Mouse (Mus musculus): Measurements from ENCODE around the gene Kctd10. TPM values are rescaled to one million over a fixed set of nuclear protein-coding genes. Genes with fewer than 3 reads are reported as not detected.

Gene Kctd10
- 62.2 and 63.9 TPM in 2 replicates for polyA plus RNA-seq (2015; fragmentation: Nextera tagmentation; extraction: Ambion mirVana)

DNA sequence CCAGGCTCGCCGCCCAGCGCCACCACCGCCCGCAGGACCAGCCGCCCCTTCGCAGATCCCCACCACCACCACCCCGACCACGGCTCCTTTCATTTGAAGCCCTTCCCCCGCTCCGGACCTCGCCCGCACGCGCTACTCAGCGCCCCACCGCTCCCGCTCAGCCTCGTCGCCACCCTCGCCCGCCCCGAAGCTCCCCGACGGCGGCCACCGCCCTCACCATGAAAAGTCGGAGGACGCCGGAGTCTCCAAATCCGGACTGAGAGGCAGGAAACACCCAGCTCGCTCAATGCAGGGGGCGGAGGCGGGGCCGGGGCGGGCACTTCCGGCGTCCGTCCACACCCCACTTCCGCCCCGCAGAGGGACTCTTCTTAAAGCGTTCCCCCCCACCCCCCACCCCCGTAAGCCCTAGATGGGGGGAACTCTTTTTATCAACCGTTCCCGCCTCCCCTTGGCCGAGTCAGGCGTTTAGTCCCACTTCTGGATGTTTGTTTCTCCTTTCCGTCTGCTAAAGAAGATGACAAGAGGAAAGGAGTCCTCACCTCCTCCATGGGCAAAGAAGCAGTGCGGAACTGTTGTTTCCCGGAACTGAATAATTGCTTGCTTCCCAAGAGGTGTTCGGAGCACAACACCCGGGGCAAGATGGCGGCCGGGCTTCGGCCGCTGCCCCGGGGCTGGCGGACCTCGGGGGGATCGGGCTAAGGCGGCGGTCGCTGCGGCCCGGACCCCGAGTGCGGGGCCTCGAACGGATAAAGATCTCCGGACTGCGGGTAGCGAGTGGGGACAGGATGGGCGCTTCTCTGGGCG lies at the start of gene Kctd10, which contains the start of gene Ube3b:
Gene Kctd10, minus strand, starts transcription at position 300 of the 804 bp plus-strand sequence.
Gene Ube3b, plus strand, starts transcription at position 399 of the 804 bp plus-strand sequence.
- Histone ChIP-seq H3K4me3 (peak within 1 kb of the TSS; percentile 93), H3K27ac (replicated peaks) (peak within 1 kb of the TSS; percentile 96), H3K27me3 (no peaks in the 10 kb centered on the region), H3K9ac (peak within 1 kb of the TSS; percentile 97), H3K9me3 (no peaks in the 10 kb centered on the region), H3K36me3 (peaks cover 4% of the 10 kb centered on the region; the same call in 1 of the 2 replicates), H3K4me2 (peak within 1 kb of the TSS; percentile 92), H3K4me1 (replicated peaks) (peaks cover 48% of the 10 kb centered on the region)
- ATAC-seq (ENCODE audit: low FRiP score, low read depth) = peak; percentile 94
- WGBS = under 1% methylated on average over 72 of the region's 74 CpGs

DNA sequence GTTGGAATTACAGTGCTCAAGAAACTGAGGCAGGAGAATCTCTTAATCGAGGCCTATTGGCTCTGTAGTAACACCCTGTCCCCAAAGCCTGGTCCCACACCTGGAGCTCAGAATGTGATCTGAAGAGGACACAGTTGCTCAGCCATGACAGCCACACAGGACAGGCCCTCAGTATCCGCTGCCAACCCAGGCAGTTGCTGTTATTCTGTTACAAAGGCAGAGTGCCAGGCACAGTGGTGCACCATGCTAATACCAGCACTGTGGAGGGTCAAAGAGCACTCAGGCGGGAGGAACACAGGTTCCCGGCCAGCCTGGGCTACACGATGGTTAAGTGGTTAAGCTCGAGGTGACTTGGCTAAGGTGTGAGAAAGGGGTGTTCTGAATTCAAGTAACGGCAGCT lies 49.5 kb upstream of the Kctd10 start:
- no peak overlapping the region for H3K27ac ChIP-seq (replicated peaks)
- H3K4me3 ChIP-seq = no peak overlapping the region
- H3K9me3 ChIP-seq = no peaks in the 10 kb centered on the region
- H3K4me1 ChIP-seq (replicated peaks) = peaks cover 23% of the 10 kb centered on the region
- H3K4me2 ChIP-seq = no peak overlapping the region
- no peaks in the 10 kb centered on the region for H3K36me3 ChIP-seq
- ATAC-seq (ENCODE audit: low FRiP score, low read depth) = no peak
- no peaks in the 10 kb centered on the region for H3K27me3 ChIP-seq
- WGBS = 84% methylated on average over 7 of the region's 7 CpGs
- no peak overlapping the region for H3K9ac ChIP-seq

DNA sequence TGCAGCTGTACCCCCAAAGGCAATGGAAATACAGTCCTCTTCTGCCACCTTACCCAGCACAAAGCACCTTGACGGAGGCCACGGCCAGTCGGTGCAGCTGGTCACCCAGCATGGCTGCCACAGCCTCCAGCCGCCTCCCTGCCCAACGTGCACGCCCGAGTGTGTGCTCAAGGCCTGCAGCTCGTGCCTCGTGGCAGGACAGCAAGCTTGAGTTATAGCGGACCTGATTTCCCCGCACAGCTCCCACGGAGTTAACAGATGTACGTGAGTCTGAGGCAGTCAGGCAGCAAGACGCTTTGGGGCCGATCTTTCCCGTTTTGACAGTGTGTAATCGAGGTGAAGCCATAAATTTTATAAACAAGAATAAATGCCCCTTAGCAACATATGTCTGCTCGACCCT lies 48.3 kb upstream of the Kctd10 start:
- peak; percentile 40 for ATAC-seq (ENCODE audit: low FRiP score, low read depth)
- WGBS = 62% methylated on average over 18 of the region's 18 CpGs
- no peaks in the 10 kb centered on the region for H3K36me3 ChIP-seq
- no peaks in the 10 kb centered on the region for H3K9me3 ChIP-seq
- no peak overlapping the region for H3K9ac ChIP-seq
- H3K4me2 ChIP-seq = no peak overlapping the region
- no peaks in the 10 kb centered on the region for H3K27me3 ChIP-seq
- H3K4me1 ChIP-seq (replicated peaks) = peaks cover 25% of the 10 kb centered on the region
- no peak overlapping the region for H3K4me3 ChIP-seq
- H3K27ac ChIP-seq (replicated peaks) = peak overlapping the region; percentile 40

DNA sequence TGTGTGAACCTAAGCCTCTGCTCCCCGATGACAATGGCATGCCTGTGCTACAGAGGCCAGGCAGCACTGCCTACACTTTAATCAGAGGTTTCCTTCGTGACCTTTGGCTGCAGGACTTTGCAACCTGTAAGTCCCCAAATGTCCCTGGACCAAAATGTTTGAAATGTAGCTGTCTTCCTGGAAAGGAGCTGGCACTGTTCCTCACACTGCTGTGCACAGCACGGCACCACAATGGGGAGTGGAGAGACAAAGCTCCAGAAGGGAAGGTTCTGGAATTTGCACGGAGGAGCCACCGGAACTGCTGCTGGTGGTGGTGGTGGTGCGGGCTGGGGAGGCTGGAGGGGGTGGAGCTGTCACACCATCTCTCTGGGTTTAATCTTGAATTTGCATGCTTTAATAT lies 46.4 kb upstream of the Kctd10 start:
- WGBS = 51% methylated on average over 6 of the region's 6 CpGs
- Histone ChIP-seq H3K27ac (replicated peaks) (no peak overlapping the region), H3K9ac (no peak overlapping the region), H3K4me3 (no peak overlapping the region), H3K27me3 (no peaks in the 10 kb centered on the region), H3K4me1 (replicated peaks) (peaks cover 36% of the 10 kb centered on the region), H3K36me3 (no peaks in the 10 kb centered on the region), H3K9me3 (no peaks in the 10 kb centered on the region), H3K4me2 (no peak overlapping the region)
- ATAC-seq (ENCODE audit: low FRiP score, low read depth) = no peak

- Histone ChIP-seq H3K4me3 (no peak overlapping the region), H3K9ac (no peak overlapping the region), H3K9me3 (no peaks in the 10 kb centered on the region), H3K27ac (replicated peaks) (no peak overlapping the region), H3K27me3 (no peaks in the 10 kb centered on the region), H3K4me2 (no peak overlapping the region), H3K36me3 (peaks cover 21% of the 10 kb centered on the region), H3K4me1 (replicated peaks) (peaks cover 28% of the 10 kb centered on the region)
- WGBS = 49% methylated on average over 5 of the region's 5 CpGs
- ATAC-seq (ENCODE audit: low FRiP score, low read depth) = peak; percentile 49; the same call in 1 of the 2 replicates
Measured at GRCm38 (mm10) chr5:114423961-114424360, 43.7 kb upstream of the Kctd10 start.

GRCm38 (mm10) chr5:114422591-114422990 lies 42.3 kb upstream of the Kctd10 start:
- no peak for ATAC-seq (ENCODE audit: low FRiP score, low read depth)
- Histone ChIP-seq H3K27me3 (no peaks in the 10 kb centered on the region), H3K4me2 (no peak overlapping the region), H3K9me3 (no peaks in the 10 kb centered on the region), H3K36me3 (peaks cover 34% of the 10 kb centered on the region), H3K9ac (no peak overlapping the region), H3K4me1 (replicated peaks) (peaks cover 17% of the 10 kb centered on the region), H3K27ac (replicated peaks) (no peak overlapping the region), H3K4me3 (no peak overlapping the region)
- WGBS = 40% methylated on average over 5 of the region's 5 CpGs

DNA sequence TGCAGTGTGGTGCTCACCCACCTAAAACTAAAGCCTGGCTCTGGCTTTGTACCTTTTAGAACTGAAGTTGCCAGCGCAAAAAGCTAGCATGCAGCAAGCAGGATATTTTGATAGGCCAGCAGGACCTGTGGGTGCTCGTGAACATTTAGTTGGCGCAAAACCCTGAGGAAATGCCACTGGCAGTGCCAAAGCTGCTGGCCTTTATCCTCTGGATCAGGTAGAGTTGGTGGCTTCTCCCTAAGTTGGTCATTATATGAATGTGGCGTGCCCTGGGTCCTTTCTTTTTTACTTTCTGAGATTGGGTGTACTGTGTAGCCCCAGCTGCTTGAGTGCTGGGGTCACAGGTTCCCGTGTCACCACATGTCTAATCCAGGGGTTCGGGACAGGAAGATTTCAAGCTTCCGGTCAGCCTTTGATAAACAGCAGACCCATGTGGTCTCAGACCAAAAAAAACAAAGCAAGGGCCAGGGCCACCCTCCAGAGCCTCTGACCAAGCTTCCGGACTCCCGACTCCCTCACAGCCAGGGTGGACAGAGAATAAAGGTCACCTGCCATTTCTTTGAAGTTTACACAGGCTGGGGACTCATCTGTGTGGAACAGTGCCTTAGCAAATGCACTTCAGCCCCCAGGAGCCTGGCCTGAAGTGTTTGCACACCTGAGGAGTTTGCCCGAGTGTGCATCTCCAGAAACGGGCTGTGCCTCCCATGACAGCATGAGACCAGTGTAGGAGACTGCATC lies 41.4 kb upstream of the Kctd10 start:
- H3K9me3 ChIP-seq = no peaks in the 10 kb centered on the region
- ATAC-seq (ENCODE audit: low FRiP score, low read depth) = no peak
- H3K4me2 ChIP-seq = no peak overlapping the region
- H3K27ac ChIP-seq (replicated peaks) = no peak overlapping the region; the same call in 1 of the 2 replicates
- H3K36me3 ChIP-seq = peaks cover 42% of the 10 kb centered on the region
- H3K4me1 ChIP-seq (replicated peaks) = peaks cover 15% of the 10 kb centered on the region
- no peaks in the 10 kb centered on the region for H3K27me3 ChIP-seq
- H3K9ac ChIP-seq = no peak overlapping the region
- 78% methylated on average over 11 of the region's 11 CpGs for WGBS
- H3K4me3 ChIP-seq = no peak overlapping the region

DNA sequence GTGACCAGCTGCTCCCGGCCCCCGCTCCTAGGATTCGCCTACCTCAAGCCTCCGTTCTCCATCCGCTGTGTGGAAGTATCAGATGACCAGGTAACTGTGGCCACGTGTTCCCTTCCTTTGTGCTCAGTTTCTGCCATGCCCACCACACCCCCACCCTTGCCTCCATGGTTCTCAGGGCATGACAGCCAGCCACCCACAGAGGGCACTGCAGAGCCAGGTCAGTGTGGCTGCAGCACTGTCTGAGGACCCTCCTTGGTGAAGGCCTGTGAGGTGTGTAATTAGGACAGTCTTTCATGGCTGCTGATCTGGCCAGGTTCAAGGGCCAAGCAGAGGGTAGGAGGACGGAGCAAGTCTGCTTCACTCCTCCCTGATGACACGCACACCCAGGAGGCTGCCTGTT lies 38.2 kb upstream of the Kctd10 start:
- no peaks in the 10 kb centered on the region for H3K9me3 ChIP-seq
- H3K4me2 ChIP-seq = no peak overlapping the region
- H3K27me3 ChIP-seq = no peaks in the 10 kb centered on the region
- no peak overlapping the region for H3K4me3 ChIP-seq
- peaks cover 10% of the 10 kb centered on the region for H3K4me1 ChIP-seq (replicated peaks)
- no peak overlapping the region for H3K9ac ChIP-seq
- WGBS = 86% methylated on average over 8 of the region's 8 CpGs
- peaks cover 73% of the 10 kb centered on the region for H3K36me3 ChIP-seq
- H3K27ac ChIP-seq (replicated peaks) = no peak overlapping the region
- ATAC-seq (ENCODE audit: low FRiP score, low read depth) = no peak

- H3K9me3 ChIP-seq = no peaks in the 10 kb centered on the region
- no peaks in the 10 kb centered on the region for H3K4me1 ChIP-seq (replicated peaks)
- H3K27ac ChIP-seq (replicated peaks) = no peak overlapping the region
- WGBS = 90% methylated on average over 8 of the region's 8 CpGs
- no peak overlapping the region for H3K4me3 ChIP-seq
- H3K36me3 ChIP-seq = peaks cover 90% of the 10 kb centered on the region
- H3K27me3 ChIP-seq = no peaks in the 10 kb centered on the region
- ATAC-seq (ENCODE audit: low FRiP score, low read depth) = no peak
- no peak overlapping the region for H3K9ac ChIP-seq
- H3K4me2 ChIP-seq = no peak overlapping the region
Measured at GRCm38 (mm10) chr5:114416855-114417254, 36.5 kb upstream of the Kctd10 start.

DNA sequence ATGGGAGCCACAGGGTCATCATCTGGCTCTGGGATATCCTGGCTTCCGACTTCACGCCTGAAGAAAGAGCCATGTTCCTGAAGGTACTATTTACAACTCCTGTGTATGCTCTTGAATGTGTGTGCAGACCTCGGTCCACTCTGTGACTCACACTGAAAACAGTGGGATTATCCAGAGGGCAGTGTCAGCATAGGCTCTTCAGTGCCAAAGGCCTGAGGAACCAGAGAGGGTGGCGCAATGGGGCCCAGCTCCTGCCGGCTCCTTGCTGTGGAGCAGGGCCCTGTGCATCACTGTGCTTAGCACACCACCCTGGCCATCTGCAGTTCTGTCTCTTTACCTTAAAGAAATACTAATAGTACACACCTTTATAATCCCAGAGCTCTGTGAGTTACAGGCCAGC lies 35.3 kb upstream of the Kctd10 start:
- no peaks in the 10 kb centered on the region for H3K9me3 ChIP-seq
- no peaks in the 10 kb centered on the region for H3K4me1 ChIP-seq (replicated peaks)
- H3K27ac ChIP-seq (replicated peaks) = no peak overlapping the region
- ATAC-seq (ENCODE audit: low FRiP score, low read depth) = no peak
- no peak overlapping the region for H3K4me2 ChIP-seq
- no peak overlapping the region for H3K4me3 ChIP-seq
- peaks cover 95% of the 10 kb centered on the region for H3K36me3 ChIP-seq
- whole genome bisulfite sequencing = 93% methylated on average over 5 of the region's 5 CpGs
- no peak overlapping the region for H3K9ac ChIP-seq
- H3K27me3 ChIP-seq = no peaks in the 10 kb centered on the region

- 85% methylated on average over 16 of the region's 16 CpGs for WGBS
- Histone ChIP-seq H3K27ac (replicated peaks) (no peak overlapping the region), H3K9ac (no peak overlapping the region), H3K36me3 (peaks cover 97% of the 10 kb centered on the region), H3K4me3 (no peak overlapping the region), H3K4me1 (replicated peaks) (no peaks in the 10 kb centered on the region), H3K4me2 (no peak overlapping the region), H3K27me3 (no peaks in the 10 kb centered on the region), H3K9me3 (no peaks in the 10 kb centered on the region)
- ATAC-seq (ENCODE audit: low FRiP score, low read depth) = no peak
Measured at GRCm38 (mm10) chr5:114413067-114413735, 32.9 kb upstream of the Kctd10 start.

Measured in hindbrain, embryonic 15.5 days (tissue).